Mouse (Mus musculus): ENCODE measurements around the gene Acaca.

GRCm38 (mm10) chr11:84258053-84258710 is 128.7 kb downstream of the Acaca start:
- TF ChIP-seq FLI1 (IDR thresholded peaks at IDR 0.05; ENCODE audit: low read length) (no peak), GATA1 (IDR thresholded peaks at IDR 0.05; ENCODE audit: borderline replicate concordance, low read length) (no peak)
